Mouse (Mus musculus): ENCODE measurements at regions not wholly inside any gene's neighbourhood (a gene's known extent, or its start where the extent isn't known, plus 50 kb on each side); places are given as distances from the start of the nearest gene placed in this dataset.

DNA sequence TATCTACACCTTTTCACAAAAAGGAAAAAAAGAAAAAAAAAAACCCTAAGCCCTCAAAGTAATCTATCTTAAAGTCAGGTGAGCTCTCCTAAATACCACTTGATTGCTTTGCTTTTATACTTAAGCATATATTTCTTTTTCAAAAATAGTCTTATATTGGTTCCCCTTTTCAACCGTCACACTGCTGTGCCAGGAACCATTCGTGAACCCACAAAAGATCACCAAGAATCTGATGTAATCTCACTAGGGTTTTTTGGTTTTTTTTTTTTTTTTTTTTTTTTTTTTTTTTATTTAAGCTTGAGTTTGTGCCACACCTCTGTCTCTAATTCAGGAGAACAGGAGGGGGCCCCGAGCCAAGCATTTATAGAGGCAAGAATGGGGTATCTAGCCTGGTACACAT is 1482.7 kb downstream of the Slc22a22 start:
- no peaks in the 10 kb centered on the region for H3K36me3 ChIP-seq (ENCODE audit: control insufficient read depth, insufficient read depth, low read length, poor library complexity, severe bottlenecking)

DNA sequence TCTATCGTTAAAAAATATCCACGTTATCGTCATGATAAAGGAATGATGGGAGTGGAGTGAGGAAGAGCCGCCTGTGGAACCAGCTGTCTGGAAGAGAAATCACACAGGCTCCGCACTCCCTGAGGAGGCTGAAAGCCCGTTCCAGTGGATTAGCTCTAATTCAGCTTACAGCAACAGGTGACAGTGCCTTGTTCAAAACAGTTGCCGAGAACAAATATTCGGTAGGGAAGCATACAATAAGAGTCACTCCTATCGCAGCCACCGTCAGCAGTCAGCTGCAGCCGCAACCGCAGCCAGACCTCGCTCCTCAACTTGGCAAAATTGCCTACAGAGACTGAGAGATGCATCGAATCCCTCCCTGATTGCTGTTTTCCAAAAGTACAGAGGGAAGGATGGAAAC is 1501.6 kb downstream of the Slc22a22 start:
- Histone ChIP-seq H3K27ac (ENCODE audit: insufficient read depth, low read length) (no peak overlapping the region), H3K4me3 (ENCODE audit: low read depth, low read length) (no peak overlapping the region), H3K36me3 (ENCODE audit: control insufficient read depth, insufficient read depth, low read length, poor library complexity, severe bottlenecking) (no peaks in the 10 kb centered on the region), H3K9ac (ENCODE audit: low read depth, poor library complexity, severe bottlenecking) (no peak overlapping the region), H3K4me1 (ENCODE audit: control insufficient read depth, insufficient read depth, low read length) (no peaks in the 10 kb centered on the region), H3K27me3 (ENCODE audit: control insufficient read depth, insufficient read depth, low read length, poor library complexity, severe bottlenecking) (no peaks in the 10 kb centered on the region), H3K9me3 (replicated peaks; ENCODE audit: control insufficient read depth, insufficient read depth, low read length, poor library complexity, severe bottlenecking) (no peaks in the 10 kb centered on the region)
- TF ChIP-seq CTCF (IDR thresholded peaks at IDR 0.05; ENCODE audit: low read depth, low read length) = no peak
- TF ChIP-seq EP300 (IDR thresholded peaks at IDR 0.05; ENCODE audit: insufficient read depth, low read depth, low read length) = no peak

More for the DNA sequence above, 1482.7 kb downstream of the Slc22a22 start:
- no peak overlapping the region for H3K4me3 ChIP-seq (ENCODE audit: low read depth, low read length)
- H3K9ac ChIP-seq (ENCODE audit: low read depth, poor library complexity, severe bottlenecking) = no peak overlapping the region
- no peaks in the 10 kb centered on the region for H3K4me1 ChIP-seq (ENCODE audit: control insufficient read depth, insufficient read depth, low read length)
- H3K27ac ChIP-seq (ENCODE audit: insufficient read depth, low read length) = no peak overlapping the region
- H3K27me3 ChIP-seq (ENCODE audit: control insufficient read depth, insufficient read depth, low read length, poor library complexity, severe bottlenecking) = no peaks in the 10 kb centered on the region
- TF ChIP-seq CTCF (IDR thresholded peaks at IDR 0.05; ENCODE audit: low read depth, low read length) = no peak
- no peak for TF ChIP-seq POLR2A (IDR thresholded peaks at IDR 0.05; ENCODE audit: insufficient read depth, low read length)
- TF ChIP-seq EP300 (IDR thresholded peaks at IDR 0.05; ENCODE audit: insufficient read depth, low read depth, low read length) = no peak
- H3K9me3 ChIP-seq (replicated peaks; ENCODE audit: control insufficient read depth, insufficient read depth, low read length, poor library complexity, severe bottlenecking) = no peaks in the 10 kb centered on the region

GRCm38 (mm10) chr15:55966780-55967179 is 1510.6 kb downstream of the Slc22a22 start:
- Histone ChIP-seq H3K36me3 (ENCODE audit: control insufficient read depth, insufficient read depth, low read length, poor library complexity, severe bottlenecking) (no peaks in the 10 kb centered on the region), H3K27me3 (ENCODE audit: control insufficient read depth, insufficient read depth, low read length, poor library complexity, severe bottlenecking) (no peaks in the 10 kb centered on the region), H3K4me1 (ENCODE audit: control insufficient read depth, insufficient read depth, low read length) (no peaks in the 10 kb centered on the region), H3K27ac (ENCODE audit: insufficient read depth, low read length) (no peak overlapping the region), H3K9ac (ENCODE audit: low read depth, poor library complexity, severe bottlenecking) (no peak overlapping the region), H3K9me3 (replicated peaks; ENCODE audit: control insufficient read depth, insufficient read depth, low read length, poor library complexity, severe bottlenecking) (no peaks in the 10 kb centered on the region), H3K4me3 (ENCODE audit: low read depth, low read length) (no peak overlapping the region)
- no peak for TF ChIP-seq POLR2A (IDR thresholded peaks at IDR 0.05; ENCODE audit: insufficient read depth, low read length)
- no peak for TF ChIP-seq EP300 (IDR thresholded peaks at IDR 0.05; ENCODE audit: insufficient read depth, low read depth, low read length)
- no peak for TF ChIP-seq CTCF (IDR thresholded peaks at IDR 0.05; ENCODE audit: low read depth, low read length)

- no peaks in the 10 kb centered on the region for H3K36me3 ChIP-seq (ENCODE audit: control insufficient read depth, insufficient read depth, low read length, poor library complexity, severe bottlenecking)
- H3K27ac ChIP-seq (ENCODE audit: insufficient read depth, low read length) = no peak overlapping the region
- no peaks in the 10 kb centered on the region for H3K9me3 ChIP-seq (replicated peaks; ENCODE audit: control insufficient read depth, insufficient read depth, low read length, poor library complexity, severe bottlenecking)
- no peak overlapping the region for H3K9ac ChIP-seq (ENCODE audit: low read depth, poor library complexity, severe bottlenecking)
- no peaks in the 10 kb centered on the region for H3K27me3 ChIP-seq (ENCODE audit: control insufficient read depth, insufficient read depth, low read length, poor library complexity, severe bottlenecking)
- H3K4me1 ChIP-seq (ENCODE audit: control insufficient read depth, insufficient read depth, low read length) = no peaks in the 10 kb centered on the region
- no peak overlapping the region for H3K4me3 ChIP-seq (ENCODE audit: low read depth, low read length)
- TF ChIP-seq EP300 (IDR thresholded peaks at IDR 0.05; ENCODE audit: insufficient read depth, low read depth, low read length) (no peak), POLR2A (IDR thresholded peaks at IDR 0.05; ENCODE audit: insufficient read depth, low read length) (no peak), CTCF (IDR thresholded peaks at IDR 0.05; ENCODE audit: low read depth, low read length) (no peak)
These were observed 1512.1 kb downstream of the Slc22a22 start for GRCm38 (mm10) chr15:55965296-55965695.

DNA sequence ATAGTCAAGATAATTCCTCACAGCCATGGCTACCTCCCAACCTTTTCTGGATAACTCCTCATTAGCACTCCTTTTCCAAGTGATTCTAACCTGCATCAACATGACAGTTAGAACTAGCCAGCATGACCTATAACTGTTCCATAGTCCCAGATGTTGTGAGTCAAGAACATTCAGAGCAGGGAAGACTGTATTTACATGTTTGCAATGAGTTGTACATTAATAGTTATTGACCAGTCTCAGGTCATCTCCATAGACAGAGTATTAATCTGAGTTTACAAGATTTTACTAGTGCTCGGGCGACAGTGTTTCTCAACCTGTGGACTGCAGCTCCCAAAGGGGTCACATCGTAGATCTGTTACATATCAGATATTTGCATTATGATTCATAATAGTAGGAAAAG is 1515.3 kb downstream of the Slc22a22 start:
- Histone ChIP-seq H3K4me1 (ENCODE audit: control insufficient read depth, insufficient read depth, low read length) (no peaks in the 10 kb centered on the region), H3K27ac (ENCODE audit: insufficient read depth, low read length) (no peak overlapping the region), H3K9ac (ENCODE audit: low read depth, poor library complexity, severe bottlenecking) (no peak overlapping the region), H3K4me3 (ENCODE audit: low read depth, low read length) (no peak overlapping the region), H3K27me3 (ENCODE audit: control insufficient read depth, insufficient read depth, low read length, poor library complexity, severe bottlenecking) (no peaks in the 10 kb centered on the region), H3K36me3 (ENCODE audit: control insufficient read depth, insufficient read depth, low read length, poor library complexity, severe bottlenecking) (no peaks in the 10 kb centered on the region), H3K9me3 (replicated peaks; ENCODE audit: control insufficient read depth, insufficient read depth, low read length, poor library complexity, severe bottlenecking) (no peaks in the 10 kb centered on the region)
- no peak for TF ChIP-seq POLR2A (IDR thresholded peaks at IDR 0.05; ENCODE audit: insufficient read depth, low read length)
- TF ChIP-seq CTCF (IDR thresholded peaks at IDR 0.05; ENCODE audit: low read depth, low read length) = no peak
- no peak for TF ChIP-seq EP300 (IDR thresholded peaks at IDR 0.05; ENCODE audit: insufficient read depth, low read depth, low read length)
